Mouse (Mus musculus) liver, adult 2 months (tissue): ENCODE results near the gene Slc12a7.

Source experiments
- CTCF ChIP-seq: fragments of 200-500 bp; IDR thresholded peaks from 2 replicates; pipeline ENCODE4 v1.5.1; 2011; ENCODE audit warnings: low read depth, low read length, control low read depth
- POLR2A ChIP-seq: fragments of 200-500 bp; IDR thresholded peaks from 2 replicates; pipeline ENCODE4 v1.6.1; 2011; ENCODE audit warnings: low read length, control low read depth; ENCODE audit not compliant: insufficient read depth; ENCODE audit errors: extremely low read depth

DNA sequence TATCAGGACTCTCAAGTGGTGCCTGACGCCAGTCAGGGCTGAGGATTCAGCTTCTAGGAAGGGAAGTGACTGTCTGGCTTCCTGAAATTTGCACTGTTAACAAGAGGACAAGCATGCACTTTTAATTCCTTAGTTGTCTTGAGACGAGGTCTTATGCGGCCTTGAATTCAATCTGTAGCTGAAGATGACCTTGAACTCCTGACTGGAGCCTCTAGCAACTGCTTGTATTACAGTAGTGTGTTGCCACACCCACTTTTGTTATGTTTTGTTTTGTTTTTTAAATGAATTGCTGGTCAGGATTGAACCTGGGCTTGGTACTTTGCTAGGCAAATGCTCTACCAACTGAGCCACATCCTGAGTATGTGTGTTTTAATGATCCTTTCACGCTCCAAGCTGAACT, 32.5 kb downstream of the Slc12a7 start:
- no peak for TF ChIP-seq CTCF
- no peak for TF ChIP-seq POLR2A
